Mouse (Mus musculus): ENCODE data around the gene Tnfrsf1a. TPM values are rescaled to one million over a fixed set of nuclear protein-coding genes. Genes with fewer than 3 reads are reported as not detected.

The Tnfrsf1a gene
- polyA plus RNA-seq, 1 experiment: 149 TPM

DNA sequence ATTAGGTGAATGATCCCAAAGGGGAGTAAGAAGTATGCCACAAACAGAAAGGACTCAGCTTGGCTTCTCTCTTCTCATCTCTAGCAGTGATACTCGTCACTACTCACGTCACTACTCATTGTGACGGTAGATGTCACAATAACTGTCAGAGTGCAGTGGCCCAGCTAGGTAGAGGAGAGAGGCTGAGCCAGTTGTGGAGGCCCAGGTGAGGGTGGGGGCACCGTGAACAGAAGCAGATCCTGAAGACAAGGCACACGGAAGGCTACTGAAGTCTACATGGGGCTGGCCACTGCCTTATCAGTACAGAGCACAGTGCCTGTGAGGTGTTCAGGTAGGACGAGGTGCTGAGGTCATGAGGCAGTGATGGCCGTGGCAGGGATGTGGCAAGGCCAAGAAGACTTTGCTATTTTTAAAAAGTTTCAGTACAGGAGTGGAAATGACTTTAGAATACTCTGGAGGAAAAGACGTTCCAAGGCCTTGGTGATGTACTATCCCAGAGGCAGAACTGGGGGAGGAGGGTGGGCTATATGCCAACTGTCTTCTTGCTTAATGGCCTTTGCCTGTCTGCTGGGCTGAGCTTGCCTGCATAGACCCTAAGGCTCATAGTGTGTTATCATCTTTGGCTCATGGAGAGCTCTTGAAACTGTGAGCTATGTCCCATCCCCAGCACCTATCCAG, 2.3 kb downstream of the Tnfrsf1a start:
- Histone ChIP-seq H3K27ac (ENCODE audit: control insufficient read depth, insufficient read depth, low read length) (peak overlapping the region; percentile 89), H3K27me3 (ENCODE audit: control insufficient read depth, insufficient read depth, low read length) (no peaks in the 10 kb centered on the region), H3K36me3 (ENCODE audit: control insufficient read depth, insufficient read depth, low read length) (no peaks in the 10 kb centered on the region), H3K4me1 (replicated peaks; ENCODE audit: control insufficient read depth, insufficient read depth, low read length) (peaks cover 64% of the 10 kb centered on the region), H3K4me3 (ENCODE audit: control insufficient read depth, insufficient read depth, low read length) (peak overlapping the region; percentile 18)
- DNase-seq: no peak
- 66% methylated on average over 8 of the region's 8 CpGs for WGBS
- TF ChIP-seq CTCF (IDR thresholded peaks at IDR 0.05; ENCODE audit: borderline replicate concordance, control insufficient read depth, extremely low read depth, insufficient read depth, low read length, poor library complexity): no peak
- no peak for TF ChIP-seq POLR2A (IDR thresholded peaks at IDR 0.05; ENCODE audit: control insufficient read depth, extremely low read depth, insufficient read depth, low read length, poor library complexity)

DNA sequence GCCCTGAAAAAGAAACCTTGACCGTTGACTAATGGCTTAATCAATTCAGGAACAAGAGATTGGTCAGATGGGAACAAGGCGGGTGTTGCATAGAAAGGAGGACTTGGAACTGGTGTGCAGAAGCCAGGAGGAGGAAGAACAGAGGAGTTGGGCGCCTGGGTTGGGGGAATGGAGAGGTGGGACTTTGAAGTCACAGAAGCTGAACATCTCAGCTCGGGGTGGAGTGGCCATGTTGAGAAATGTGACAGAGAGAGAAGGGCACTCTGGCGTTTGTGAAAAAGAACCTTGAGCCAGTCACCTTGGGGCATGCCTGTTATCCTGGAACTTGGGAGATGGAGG, 2.9 kb downstream of the Tnfrsf1a start:
- no peak for DNase-seq
- 63% methylated on average over 5 of the region's 5 CpGs for WGBS
- Histone ChIP-seq H3K27ac (ENCODE audit: control insufficient read depth, insufficient read depth, low read length) (peak overlapping the region; percentile 89), H3K4me3 (ENCODE audit: control insufficient read depth, insufficient read depth, low read length) (no peak overlapping the region; the same call in none of the 2 replicates), H3K27me3 (ENCODE audit: control insufficient read depth, insufficient read depth, low read length) (no peaks in the 10 kb centered on the region), H3K4me1 (replicated peaks; ENCODE audit: control insufficient read depth, insufficient read depth, low read length) (peaks cover 68% of the 10 kb centered on the region), H3K36me3 (ENCODE audit: control insufficient read depth, insufficient read depth, low read length) (peaks cover under 1% of the 10 kb centered on the region; the same call in 1 of the 2 replicates)
- TF ChIP-seq POLR2A (IDR thresholded peaks at IDR 0.05; ENCODE audit: control insufficient read depth, extremely low read depth, insufficient read depth, low read length, poor library complexity): no peak
- no peak for TF ChIP-seq CTCF (IDR thresholded peaks at IDR 0.05; ENCODE audit: borderline replicate concordance, control insufficient read depth, extremely low read depth, insufficient read depth, low read length, poor library complexity)

DNA sequence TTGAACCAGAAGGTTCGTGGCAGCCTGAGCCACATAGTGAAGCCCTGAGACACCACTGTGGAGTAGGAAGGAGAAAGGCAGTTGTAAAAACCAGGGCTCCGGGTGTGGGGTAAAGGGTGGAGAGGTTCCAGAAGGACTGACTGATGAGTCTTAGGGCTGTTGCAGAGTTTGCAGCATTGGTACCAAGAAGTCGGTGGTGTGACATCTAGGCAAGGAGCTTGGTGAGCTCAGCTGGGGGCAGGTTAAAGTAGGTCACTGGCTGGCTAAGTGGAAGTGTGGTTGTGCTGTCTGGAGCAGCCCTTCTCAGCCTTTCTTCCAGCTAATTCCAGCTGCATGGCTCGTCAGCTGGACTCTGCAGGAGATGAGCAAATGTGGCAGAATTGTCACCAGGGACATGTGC, 3.6 kb downstream of the Tnfrsf1a start:
- Histone ChIP-seq H3K27ac (ENCODE audit: control insufficient read depth, insufficient read depth, low read length) (peak overlapping the region; percentile 89), H3K4me3 (ENCODE audit: control insufficient read depth, insufficient read depth, low read length) (peak overlapping the region; percentile 39), H3K36me3 (ENCODE audit: control insufficient read depth, insufficient read depth, low read length) (peaks cover 8% of the 10 kb centered on the region), H3K27me3 (ENCODE audit: control insufficient read depth, insufficient read depth, low read length) (no peaks in the 10 kb centered on the region), H3K4me1 (replicated peaks; ENCODE audit: control insufficient read depth, insufficient read depth, low read length) (peaks cover 72% of the 10 kb centered on the region)
- WGBS: 14% methylated on average over 4 of the region's 4 CpGs
- DNase-seq: no peak
- no peak for TF ChIP-seq POLR2A (IDR thresholded peaks at IDR 0.05; ENCODE audit: control insufficient read depth, extremely low read depth, insufficient read depth, low read length, poor library complexity)
- TF ChIP-seq CTCF (IDR thresholded peaks at IDR 0.05; ENCODE audit: borderline replicate concordance, control insufficient read depth, extremely low read depth, insufficient read depth, low read length, poor library complexity): no peak

DNA sequence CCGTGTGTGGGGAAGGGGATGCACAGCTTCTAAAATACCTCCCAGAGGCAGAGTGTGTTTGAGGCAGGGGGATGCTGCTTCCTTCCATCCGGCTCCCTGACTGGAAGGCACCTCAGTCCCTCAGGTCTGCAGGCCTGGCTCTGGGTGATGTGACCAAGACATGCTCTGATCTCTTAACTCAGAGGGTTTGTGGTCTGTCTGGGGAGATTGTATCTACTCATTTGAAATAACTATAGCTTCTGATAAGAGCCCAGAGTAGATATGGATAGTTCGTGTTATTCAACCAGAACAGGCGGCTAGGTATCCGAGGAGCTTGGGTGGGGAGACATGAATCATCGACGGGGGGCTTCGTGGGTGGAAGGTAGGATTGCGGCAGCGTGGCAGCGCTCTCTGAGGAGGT, 4.1 kb downstream of the Tnfrsf1a start:
- Histone ChIP-seq H3K4me1 (replicated peaks; ENCODE audit: control insufficient read depth, insufficient read depth, low read length) (peaks cover 70% of the 10 kb centered on the region), H3K27me3 (ENCODE audit: control insufficient read depth, insufficient read depth, low read length) (no peaks in the 10 kb centered on the region), H3K4me3 (ENCODE audit: control insufficient read depth, insufficient read depth, low read length) (peak overlapping the region; percentile 39), H3K36me3 (ENCODE audit: control insufficient read depth, insufficient read depth, low read length) (peaks cover 13% of the 10 kb centered on the region), H3K27ac (ENCODE audit: control insufficient read depth, insufficient read depth, low read length) (peak overlapping the region; percentile 89)
- 14% methylated on average over 11 of the region's 11 CpGs for WGBS
- no peak for DNase-seq
- TF ChIP-seq CTCF (IDR thresholded peaks at IDR 0.05; ENCODE audit: borderline replicate concordance, control insufficient read depth, extremely low read depth, insufficient read depth, low read length, poor library complexity): peak; percentile 13; the same call in 1 of the 2 replicates
- TF ChIP-seq POLR2A (IDR thresholded peaks at IDR 0.05; ENCODE audit: control insufficient read depth, extremely low read depth, insufficient read depth, low read length, poor library complexity): no peak

DNA sequence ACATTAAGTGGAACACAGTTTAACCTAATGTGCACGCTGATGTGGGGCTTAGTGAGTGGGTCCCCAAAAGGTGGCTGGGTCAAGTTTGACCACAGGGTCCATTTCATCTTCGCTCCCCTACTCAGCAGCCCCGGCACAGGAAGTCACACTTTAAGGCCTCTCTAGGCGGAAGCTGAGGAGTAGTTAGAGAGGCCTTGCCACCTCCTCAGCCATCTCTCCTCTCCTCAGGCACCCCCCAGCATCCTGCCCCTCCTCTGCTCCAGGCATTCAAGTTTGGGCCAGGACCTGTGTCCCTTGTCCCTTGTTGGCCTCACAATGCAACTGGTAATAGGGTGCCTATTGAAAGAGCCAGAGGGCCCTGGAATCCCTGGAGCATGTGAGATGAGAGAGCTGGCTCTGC, 4.5 kb downstream of the Tnfrsf1a start:
- H3K4me3 ChIP-seq (ENCODE audit: control insufficient read depth, insufficient read depth, low read length): peak overlapping the region; percentile 39
- DNase-seq: peak; percentile 74
- peaks cover 65% of the 10 kb centered on the region for H3K4me1 ChIP-seq (replicated peaks; ENCODE audit: control insufficient read depth, insufficient read depth, low read length)
- WGBS: 9% methylated on average over 4 of the region's 4 CpGs
- TF ChIP-seq POLR2A (IDR thresholded peaks at IDR 0.05; ENCODE audit: control insufficient read depth, extremely low read depth, insufficient read depth, low read length, poor library complexity) (no peak), CTCF (IDR thresholded peaks at IDR 0.05; ENCODE audit: borderline replicate concordance, control insufficient read depth, extremely low read depth, insufficient read depth, low read length, poor library complexity) (no peak)
- H3K27me3 ChIP-seq (ENCODE audit: control insufficient read depth, insufficient read depth, low read length): no peaks in the 10 kb centered on the region
- peak overlapping the region; percentile 89 for H3K27ac ChIP-seq (ENCODE audit: control insufficient read depth, insufficient read depth, low read length)
- H3K36me3 ChIP-seq (ENCODE audit: control insufficient read depth, insufficient read depth, low read length): peaks cover 17% of the 10 kb centered on the region

DNA sequence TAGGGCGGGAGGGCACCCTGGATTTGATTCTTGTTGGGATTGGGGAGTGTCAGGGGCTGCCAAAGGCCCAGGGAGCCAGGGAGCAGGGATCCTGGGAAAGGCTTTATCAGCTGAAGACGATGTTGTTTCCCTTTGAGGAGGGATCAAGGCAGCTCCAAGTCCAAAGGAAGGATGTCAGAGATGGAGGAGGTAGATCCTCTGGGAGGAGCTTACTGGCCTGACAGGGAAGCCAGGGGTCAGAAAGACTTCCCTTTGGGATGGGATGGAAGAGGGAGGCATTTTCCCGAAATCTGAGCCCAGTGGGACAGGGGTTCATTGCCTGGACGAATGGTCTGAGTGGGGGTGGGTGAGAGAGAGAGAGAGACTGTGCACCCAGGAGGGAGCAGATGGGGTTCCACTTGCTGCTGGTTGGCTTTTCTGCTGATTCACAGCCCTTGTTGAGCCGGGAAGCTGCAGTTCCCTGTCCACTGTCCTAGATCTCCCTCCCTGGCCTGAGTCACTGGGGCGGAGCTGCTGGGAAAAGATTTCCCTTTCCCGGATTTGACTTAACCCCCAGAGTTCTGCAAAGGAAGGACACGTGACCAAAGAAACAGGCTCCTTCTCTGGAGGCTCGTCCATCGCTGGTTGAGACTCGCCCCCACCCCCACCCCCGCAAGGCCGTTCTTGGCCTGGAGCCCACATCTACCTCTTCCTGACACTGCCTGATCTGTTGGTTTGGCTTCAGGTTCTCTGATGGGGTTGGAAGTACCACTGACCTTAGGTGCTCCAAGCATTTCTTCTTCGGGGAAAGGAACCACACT, 5.4 kb downstream of the Tnfrsf1a start:
- DNase-seq: no peak
- Histone ChIP-seq H3K27me3 (ENCODE audit: control insufficient read depth, insufficient read depth, low read length) (no peaks in the 10 kb centered on the region), H3K36me3 (ENCODE audit: control insufficient read depth, insufficient read depth, low read length) (peaks cover 26% of the 10 kb centered on the region), H3K4me3 (ENCODE audit: control insufficient read depth, insufficient read depth, low read length) (peak overlapping the region; percentile 6; the same call in 1 of the 2 replicates), H3K4me1 (replicated peaks; ENCODE audit: control insufficient read depth, insufficient read depth, low read length) (peaks cover 59% of the 10 kb centered on the region), H3K27ac (ENCODE audit: control insufficient read depth, insufficient read depth, low read length) (peak overlapping the region; percentile 89)
- TF ChIP-seq POLR2A (IDR thresholded peaks at IDR 0.05; ENCODE audit: control insufficient read depth, extremely low read depth, insufficient read depth, low read length, poor library complexity) (no peak), CTCF (IDR thresholded peaks at IDR 0.05; ENCODE audit: borderline replicate concordance, control insufficient read depth, extremely low read depth, insufficient read depth, low read length, poor library complexity) (no peak)
- whole genome bisulfite sequencing: 23% methylated on average over 14 of the region's 14 CpGs

All from thymus, adult 2 months (tissue).